ENCODE assay signal across 8 mouse cellular contexts in genomic region chr6:134566248-134566817, GRCm38 (mm10). TPM values are rescaled to one million over a fixed set of nuclear protein-coding genes. Genes with fewer than 3 reads are reported as not detected.
A peak's percentile ranks its signal among the peaks of the same experiment; 100 is the strongest.
DNase-seq lines count a peak whose midpoint lies in the region; ATAC-seq and TF ChIP-seq lines count a peak whose summit lies in the region.

No protein-coding gene starts in this region.

- H3K36me3 ChIP-seq in heart, embryonic 12.5 days = no peaks in the 10 kb centered on the region
- H3K36me3 ChIP-seq in CH12.LX (replicated peaks in 1 of 2; ENCODE audit: control insufficient read depth in 1 of 2, insufficient read depth in 1 of 2, low read length in 1 of 2) = peaks cover 0 to 4% of the 10 kb centered on the region in 2 experiments
- no peaks in the 10 kb centered on the region for H3K36me3 ChIP-seq in hindbrain, embryonic 16.5 days (ENCODE audit: control insufficient read depth, insufficient read depth, low read length)
- H3K36me3 ChIP-seq in midbrain, embryonic 14.5 days (ENCODE audit: control insufficient read depth, insufficient read depth, low read length) = no peaks in the 10 kb centered on the region

- in situ Hi-C loops in CH12.LX (cut with MboI; ENCODE audit: low pct_ligation_motif_present, low pct_unique_long_range_greater_than_20kb, low sequenced_read_pairs) = no loop called here

- TF ChIP-seq RAD21 in CH12.LX (IDR thresholded peaks at IDR 0.05; ENCODE audit: low read depth, low read length) = no peak

- TF ChIP-seq CTCF in CH12.LX (conservative IDR thresholded peaks at IDR 0.05 in 1 of 2, IDR thresholded peaks at IDR 0.05 in 1 of 2; ENCODE audit: low read depth in 2 of 2, low read length in 2 of 2) = no peak

- peaks cover 16% of the 10 kb centered on the region for H3K4me1 ChIP-seq in heart, embryonic 12.5 days (replicated peaks)
- H3K4me1 ChIP-seq in CH12.LX (ENCODE audit: control insufficient read depth in 1 of 2, insufficient read depth in 2 of 2) = peaks cover 2 to 34% of the 10 kb centered on the region in 2 experiments; a peak in 2 of 4 replicates
- peaks cover 10% of the 10 kb centered on the region for H3K4me1 ChIP-seq in hindbrain, embryonic 16.5 days (ENCODE audit: control insufficient read depth, insufficient read depth, low read depth, low read length)
- H3K4me1 ChIP-seq in midbrain, embryonic 14.5 days (ENCODE audit: control insufficient read depth, insufficient read depth, low read length) = peaks cover 18% of the 10 kb centered on the region

- peak; percentile 66 for ATAC-seq in heart, embryonic 12.5 days (ENCODE audit: insufficient number of reproducible peaks, low FRiP score)
- ATAC-seq in hindbrain, embryonic 16.5 days = peak; percentile 82; the same call in 1 of the 2 replicates
- peak; percentile 62 for ATAC-seq in midbrain, embryonic 14.5 days (ENCODE audit: low FRiP score, low TSS enrichment)

- 0% methylated on average over 56 of the region's 64 CpGs for WGBS in heart, embryonic 12.5 days
- WGBS in hindbrain, embryonic 16.5 days = 0% methylated on average over 36 of the region's 64 CpGs
- under 1% methylated on average over 55 of the region's 64 CpGs for WGBS in midbrain, embryonic 14.5 days

- H3K27ac ChIP-seq in heart, embryonic 12.5 days (ENCODE audit: poor library complexity, severe bottlenecking) = peak overlapping the region; percentile 95
- H3K27ac ChIP-seq in CH12.LX (ENCODE audit: insufficient read depth, low read depth) = no peak overlapping the region
- peak overlapping the region; percentile 99 for H3K27ac ChIP-seq in hindbrain, embryonic 16.5 days (ENCODE audit: low read depth, low read length)
- H3K27ac ChIP-seq in midbrain, embryonic 14.5 days (replicated peaks; ENCODE audit: low read depth, low read length) = peak overlapping the region; percentile 100

- H3K4me2 ChIP-seq in heart, embryonic 12.5 days = peak overlapping the region; percentile 82
- peak overlapping the region; percentile 100 for H3K4me2 ChIP-seq in CH12.LX (ENCODE audit: insufficient read depth, low read depth, poor library complexity, severe bottlenecking)
- peak overlapping the region; percentile 79 for H3K4me2 ChIP-seq in hindbrain, embryonic 16.5 days (ENCODE audit: low read length)
- peak overlapping the region; percentile 82 for H3K4me2 ChIP-seq in midbrain, embryonic 14.5 days (ENCODE audit: low read length)

- no peak for TF ChIP-seq POLR2A in CH12.LX (IDR thresholded peaks at IDR 0.05; ENCODE audit: low read depth, low read length)

- dilution Hi-C loops in CH12.LX (cut with MboI; ENCODE audit: extremely low pct_ligation_motif_present, extremely low pct_unique_long_range_greater_than_20kb, low sequenced_read_pairs) = no loop called here

- no peak for DNase-seq in heart, adult 9 months (ENCODE audit: low spot score in 2 of 2)
- DNase-seq in CH12.LX (ENCODE audit: extremely low read depth) = peak; percentile 6
- DNase-seq in embryo, embryonic 10.5 days (ENCODE audit: low spot score) = peak; percentile 46
- no peak for DNase-seq in midbrain, embryonic 14.5 days
- no peak for DNase-seq in layer of hippocampus, postnatal 25 days (ENCODE audit: extremely low spot score in 1 of 2, low spot score in 1 of 2)
- DNase-seq in left cerebral cortex, postnatal 25 days (ENCODE audit: low spot score in 2 of 2) = no peak

- H3K9ac ChIP-seq in heart, embryonic 12.5 days = peak overlapping the region; percentile 98
- H3K9ac ChIP-seq in CH12.LX (ENCODE audit: insufficient read depth, low read depth) = peak overlapping the region; percentile 84
- peak overlapping the region; percentile 89 for H3K9ac ChIP-seq in hindbrain, embryonic 16.5 days (ENCODE audit: low read depth, low read length)
- peak overlapping the region; percentile 98 for H3K9ac ChIP-seq in midbrain, embryonic 14.5 days (replicated peaks; ENCODE audit: low read length)

- no peaks in the 10 kb centered on the region for H3K27me3 ChIP-seq in heart, embryonic 12.5 days (replicated peaks)
- H3K27me3 ChIP-seq in CH12.LX (replicated peaks) = peaks cover 10% of the 10 kb centered on the region
- H3K27me3 ChIP-seq in hindbrain, embryonic 16.5 days (replicated peaks; ENCODE audit: control insufficient read depth, insufficient read depth, low read length) = no peaks in the 10 kb centered on the region
- no peaks in the 10 kb centered on the region for H3K27me3 ChIP-seq in midbrain, embryonic 14.5 days (ENCODE audit: control insufficient read depth, insufficient read depth, low read length)

- peaks cover 33% of the 10 kb centered on the region for H3K79me2 ChIP-seq in CH12.LX (replicated peaks; ENCODE audit: control insufficient read depth, extremely low read depth, insufficient read depth, poor library complexity, severe bottlenecking)

- H3K4me3 ChIP-seq in heart, embryonic 12.5 days = peak overlapping the region; percentile 100
- peak overlapping the region; percentile 72 to 79 (median 76) for H3K4me3 ChIP-seq in CH12.LX (replicated peaks in 1 of 3; ENCODE audit: low read depth in 2 of 3, low read length in 2 of 3, poor library complexity in 1 of 3)
- H3K4me3 ChIP-seq in hindbrain, embryonic 16.5 days (ENCODE audit: low read length) = peak overlapping the region; percentile 69
- peak overlapping the region; percentile 85 for H3K4me3 ChIP-seq in midbrain, embryonic 14.5 days (replicated peaks; ENCODE audit: low read depth, low read length)

- no peak for TF ChIP-seq EP300 in CH12.LX (IDR thresholded peaks at IDR 0.05; ENCODE audit: low read length)

- intact Hi-C loops in left cerebral cortex, postnatal 25 days (cut with DNase I) = loop anchor here (2.0 to 5.0 kb wide), 3 partner anchors 40 to 89 kb away; no protein-coding TSS in a partner anchor

- 0 out of 2 replicates have a peak, but pooled peaks cover under 1% of the 10 kb centered on the region for H3K9me3 ChIP-seq in heart, embryonic 12.5 days (replicated peaks)
- H3K9me3 ChIP-seq in CH12.LX (replicated peaks; ENCODE audit: low read length) = no peaks in the 10 kb centered on the region
- H3K9me3 ChIP-seq in hindbrain, embryonic 16.5 days (ENCODE audit: control insufficient read depth, low read length) = no peaks in the 10 kb centered on the region
- no peaks in the 10 kb centered on the region for H3K9me3 ChIP-seq in midbrain, embryonic 14.5 days (ENCODE audit: control insufficient read depth, low read length)

TF ChIP-seq in CH12.LX, 34 proteins besides CTCF, POLR2A, EP300 and RAD21:
- TF ChIP-seq ZMIZ1 (IDR thresholded peaks at IDR 0.05; ENCODE audit: low read depth, low read length) (no peak), UBTF (IDR thresholded peaks at IDR 0.05; ENCODE audit: low read depth, low read length) (peak; percentile 10; the same call in 1 of the 2 replicates)

RNA-seq across cellular contexts. Expression of gene Lrp6, which starts 0.4 kb away (rescaled TPM):
- polyA plus RNA-seq in heart, embryonic 12.5 days (2016; fragmentation: Nextera tagmentation; extraction: Ambion mirVana) = 22.3 and 26.9 TPM in 2 replicates
- total RNA-seq in CH12.LX (2012; rRNA removed) (12.4 and 13.2 TPM in 2 replicates), CH12.LX (2014; rRNA removed) (13.3 and 13.7 TPM in 2 replicates)
- polyA plus RNA-seq in CH12.LX (2012; ENCODE audit: insufficient read length, low read depth) = 13.4 and 15.6 TPM in 2 replicates
- 12.6 and 15.4 TPM in 2 replicates for polyA plus RNA-seq in hindbrain, embryonic 16.5 days (2015; fragmentation: Nextera tagmentation; extraction: Ambion mirVana)
- polyA plus RNA-seq in midbrain, embryonic 14.5 days (2014; fragmentation: Nextera tagmentation; extraction: Ambion mirVana) = 23.0 and 26.8 TPM in 2 replicates
- total RNA-seq in layer of hippocampus, postnatal 25 days (2021) = 10 to 100 TPM; 48.3 to 49.3 TPM
- total RNA-seq in left cerebral cortex, postnatal 25 days (2021) = 10 to 100 TPM; 45.9 to 47.0 TPM

Comparison
In these comparisons a context has a peak if more than half of its experiments do, and no peak if none do; other contexts are left out.
1. DNase-seq: peak in CH12.LX (single experiment) and embryo, embryonic 10.5 days (single experiment); none in heart, adult 9 months (0 of 2), midbrain, embryonic 14.5 days (single experiment), layer of hippocampus, postnatal 25 days (0 of 2) and left cerebral cortex, postnatal 25 days (0 of 2).
2. Peak in every context shown above with its lines, with median percentiles within 50 percentile points of each other: ATAC-seq, H3K4me2 ChIP-seq, H3K4me3 ChIP-seq and H3K9ac ChIP-seq.